Mouse (Mus musculus) WW6 (cell line): ENCODE data around the gene Def8.

Experiments
- DNase-seq: peaks from one replicate; pipeline ENCODE4 v3.0.0-alpha.2; 2013; ENCODE audit warnings: low read depth, low spot score

Gene Def8

GRCm38 (mm10) chr8:123478456-123479218, 55.3 kb downstream of the Def8 start:
- DNase-seq: no peak

- DNase-seq: no peak
These were observed 59.3 kb downstream of the Def8 start for GRCm38 (mm10) chr8:123482627-123483026.

- no peak for DNase-seq
These were observed 68.2 kb downstream of the Def8 start for GRCm38 (mm10) chr8:123491280-123492075.

GRCm38 (mm10) chr8:123492898-123493297, 69.6 kb downstream of the Def8 start:
- DNase-seq: no peak

- DNase-seq: no peak
These were observed 74.4 kb downstream of the Def8 start for GRCm38 (mm10) chr8:123497699-123498098.

- DNase-seq: no peak
These were observed 75.6 kb downstream of the Def8 start for GRCm38 (mm10) chr8:123498963-123499362.

- no peak for DNase-seq
These were observed 76.2 kb downstream of the Def8 start for GRCm38 (mm10) chr8:123499556-123499955.

- no peak for DNase-seq
These were observed 78.9 kb downstream of the Def8 start for GRCm38 (mm10) chr8:123502192-123502591.

- DNase-seq: no peak
These were observed 80.6 kb downstream of the Def8 start for GRCm38 (mm10) chr8:123503801-123504467.

GRCm38 (mm10) chr8:123504591-123505195, 81.4 kb downstream of the Def8 start:
- DNase-seq: no peak

GRCm38 (mm10) chr8:123505267-123505666, 81.9 kb downstream of the Def8 start:
- DNase-seq: no peak

GRCm38 (mm10) chr8:123505695-123506094, 82.4 kb downstream of the Def8 start:
- no peak for DNase-seq

GRCm38 (mm10) chr8:123507153-123507552, 83.8 kb downstream of the Def8 start:
- DNase-seq: no peak

GRCm38 (mm10) chr8:123510819-123511218, 87.5 kb downstream of the Def8 start:
- DNase-seq: no peak
